Mouse (Mus musculus) left cerebral cortex, adult 9 months (tissue): ENCODE data around the gene Lamp1.

Experiments used
- DNase-seq, 2 experiments: peaks; one replicate each; pipeline ENCODE4 v3.0.0; 2022; ENCODE audit warnings: low spot score in 2 of 2

Gene Lamp1

DNA sequence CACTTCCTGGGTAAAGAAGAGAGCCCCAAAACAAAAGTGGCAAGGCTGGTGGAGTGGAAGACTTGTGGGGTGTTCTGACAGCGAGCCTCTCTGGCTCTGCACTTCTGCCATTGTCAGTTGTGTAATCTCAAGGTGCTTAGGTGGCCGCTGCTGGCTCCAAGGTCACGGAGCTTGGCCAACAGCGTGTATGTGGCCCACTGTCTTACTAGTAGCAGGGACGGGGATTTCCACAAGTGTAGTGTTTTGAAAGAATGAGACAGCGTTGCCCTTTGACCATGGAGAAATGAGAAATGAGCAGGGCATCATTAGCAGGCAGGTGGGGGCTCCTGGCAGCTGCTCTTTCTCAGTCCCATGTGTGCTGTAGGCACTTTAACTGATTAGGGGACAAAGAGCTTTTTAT is 3.1 kb downstream of the Lamp1 start:
- DNase-seq: no peak

GRCm38 (mm10) chr8:13163563-13163962 is 4.6 kb downstream of the Lamp1 start:
- no peak for DNase-seq

GRCm38 (mm10) chr8:13164361-13164760 is 5.4 kb downstream of the Lamp1 start:
- DNase-seq: no peak

GRCm38 (mm10) chr8:13170510-13170909 is 11.5 kb downstream of the Lamp1 start:
- DNase-seq: no peak

GRCm38 (mm10) chr8:13174305-13174704 is 15.3 kb downstream of the Lamp1 start:
- DNase-seq: no peak

DNA sequence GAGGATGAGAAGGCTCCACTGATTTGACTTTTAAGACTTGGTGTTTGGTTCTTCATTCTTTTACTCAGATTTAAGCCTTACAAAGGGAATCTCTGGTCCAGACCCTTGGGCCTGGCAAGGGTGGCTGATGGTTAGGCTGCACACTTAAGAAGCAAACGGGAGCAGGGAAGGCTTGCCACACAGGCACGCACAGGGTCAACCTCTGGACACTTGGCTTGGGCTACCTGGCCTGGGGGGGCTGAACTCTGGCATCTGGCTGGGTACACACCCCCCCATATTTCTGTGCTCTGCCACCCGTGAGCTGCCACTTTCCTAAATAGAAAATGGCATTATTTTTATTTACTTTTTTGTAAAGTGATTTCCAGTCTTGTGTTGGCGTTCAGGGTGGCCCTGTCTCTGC is 15.8 kb downstream of the Lamp1 start:
- no peak for DNase-seq

- DNase-seq: no peak
Observed at GRCm38 (mm10) chr8:13175650-13176049, 16.7 kb downstream of the Lamp1 start.

- no peak for DNase-seq
Observed at GRCm38 (mm10) chr8:13177173-13177852, 18.4 kb downstream of the Lamp1 start.

GRCm38 (mm10) chr8:13178137-13178536 is 19.2 kb downstream of the Lamp1 start:
- no peak for DNase-seq

- no peak for DNase-seq
Observed at GRCm38 (mm10) chr8:13179482-13179881, 20.5 kb downstream of the Lamp1 start.

DNA sequence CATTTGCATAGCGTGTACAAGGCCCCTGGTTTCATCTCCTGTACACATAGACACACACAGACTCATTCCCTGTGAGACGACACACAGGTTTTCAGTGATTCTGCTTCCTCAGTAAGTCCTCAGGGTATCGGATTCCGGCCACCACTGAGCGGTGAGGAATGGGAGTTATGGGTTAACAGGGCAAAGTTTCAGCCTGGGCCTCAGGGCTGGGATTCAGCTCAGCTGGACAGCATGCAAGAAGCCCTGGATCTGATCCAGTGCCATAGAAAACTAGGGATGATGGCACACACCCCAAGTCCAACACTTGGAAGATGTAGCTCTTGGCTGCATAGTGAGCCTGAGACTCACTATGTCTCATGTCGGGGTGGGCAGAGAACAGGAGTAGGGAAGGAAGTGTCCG is 21.0 kb downstream of the Lamp1 start:
- DNase-seq: no peak

- no peak for DNase-seq
Observed at GRCm38 (mm10) chr8:13180408-13180807, 21.4 kb downstream of the Lamp1 start.

DNA sequence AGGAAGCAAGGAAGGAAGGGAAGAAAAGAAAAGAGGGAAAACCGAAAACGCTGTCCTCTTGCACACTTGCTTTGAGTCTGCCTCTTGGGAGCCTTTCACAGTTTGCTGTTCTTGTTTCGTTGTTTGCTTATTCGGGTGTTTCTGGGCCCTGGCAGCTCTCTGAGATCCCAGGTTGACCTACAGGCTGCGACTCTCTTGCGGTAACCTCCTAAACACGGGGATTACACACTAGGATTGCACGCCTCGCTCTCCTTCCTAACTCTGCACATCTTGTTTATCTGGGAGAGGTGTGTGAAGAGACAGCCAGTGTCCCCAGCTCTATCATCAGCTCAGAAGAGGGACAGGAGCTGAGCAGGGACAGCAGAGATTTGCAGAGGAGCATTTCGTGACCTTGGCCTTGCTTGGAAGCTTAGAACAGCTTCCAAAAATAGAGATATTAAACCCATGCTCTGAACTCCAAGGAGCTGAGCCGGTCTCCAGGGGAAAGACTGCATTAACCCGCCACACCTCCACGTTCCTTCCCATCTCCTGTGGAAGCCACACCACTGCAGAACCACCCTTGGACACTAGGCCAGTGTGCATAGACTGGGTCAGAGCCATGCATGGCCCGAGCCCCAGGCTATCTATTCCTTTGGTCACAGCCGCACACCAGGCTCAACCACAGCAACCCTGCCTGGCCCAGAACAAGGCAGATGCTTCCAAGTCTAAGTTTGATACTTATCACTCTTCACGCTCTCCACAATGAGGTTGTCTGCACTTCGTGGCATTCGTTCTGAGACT is 22.1 kb downstream of the Lamp1 start:
- DNase-seq: no peak

GRCm38 (mm10) chr8:13181691-13181976 is 22.7 kb downstream of the Lamp1 start:
- no peak for DNase-seq

DNA sequence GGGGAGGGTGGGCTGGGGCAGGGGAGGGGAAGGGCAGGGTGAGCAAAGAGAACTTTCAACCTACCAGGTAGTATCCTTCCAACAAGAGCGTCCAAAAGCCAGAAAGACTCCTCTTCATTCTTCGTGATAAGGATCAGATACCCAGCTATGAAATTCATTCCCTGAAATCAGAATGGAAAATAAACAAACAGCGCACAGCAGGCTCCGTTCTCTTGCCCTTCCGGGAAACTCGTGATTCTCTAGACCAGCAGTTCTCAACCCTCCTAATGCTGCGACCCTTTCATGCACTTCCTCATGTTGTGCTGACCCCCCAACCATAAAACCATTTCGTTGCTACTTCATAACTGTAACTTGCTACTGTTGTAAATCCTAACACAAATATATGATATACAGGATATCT is 27.9 kb downstream of the Lamp1 start:
- no peak for DNase-seq

DNA sequence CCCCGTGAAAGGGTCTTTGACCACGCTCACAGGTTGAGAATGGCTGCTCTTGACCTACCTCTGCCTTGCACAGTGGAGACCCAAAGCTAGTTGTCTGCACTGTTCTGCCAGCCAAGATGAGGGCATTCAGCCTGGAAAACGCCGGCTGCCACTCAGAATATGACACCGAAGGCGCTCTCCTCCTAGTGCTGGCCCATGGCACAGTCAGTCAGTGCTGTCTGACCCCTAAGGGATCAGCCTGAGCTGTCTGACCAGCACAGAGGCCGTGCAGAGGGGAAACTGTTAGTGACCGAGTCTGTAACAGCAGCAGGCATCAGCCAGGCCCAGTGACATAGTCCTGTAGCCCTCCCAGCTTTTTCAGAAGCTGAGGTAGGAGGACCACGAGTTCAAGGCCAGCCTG is 28.3 kb downstream of the Lamp1 start:
- DNase-seq: no peak

DNA sequence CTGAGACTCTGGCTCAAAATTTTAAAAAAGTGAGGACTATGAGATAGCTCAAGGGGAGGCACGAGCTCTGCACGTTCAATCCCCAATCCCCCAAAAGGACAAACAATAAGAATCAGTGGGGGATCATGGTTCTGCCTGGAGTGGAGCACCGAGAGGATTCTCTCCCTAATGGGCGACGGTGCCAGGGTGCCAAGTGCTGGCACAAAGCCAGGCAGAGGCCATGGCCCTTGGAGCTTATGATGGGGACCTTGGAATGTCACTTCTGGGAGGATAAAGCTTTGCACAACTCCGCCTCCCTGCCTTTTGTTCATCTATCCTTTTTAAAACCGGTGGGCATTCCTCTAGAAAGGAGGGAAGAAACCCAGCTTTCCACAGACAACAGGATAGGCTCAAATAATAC is 28.7 kb downstream of the Lamp1 start:
- no peak for DNase-seq

GRCm38 (mm10) chr8:13188052-13188555 is 29.1 kb downstream of the Lamp1 start:
- DNase-seq: no peak

DNA sequence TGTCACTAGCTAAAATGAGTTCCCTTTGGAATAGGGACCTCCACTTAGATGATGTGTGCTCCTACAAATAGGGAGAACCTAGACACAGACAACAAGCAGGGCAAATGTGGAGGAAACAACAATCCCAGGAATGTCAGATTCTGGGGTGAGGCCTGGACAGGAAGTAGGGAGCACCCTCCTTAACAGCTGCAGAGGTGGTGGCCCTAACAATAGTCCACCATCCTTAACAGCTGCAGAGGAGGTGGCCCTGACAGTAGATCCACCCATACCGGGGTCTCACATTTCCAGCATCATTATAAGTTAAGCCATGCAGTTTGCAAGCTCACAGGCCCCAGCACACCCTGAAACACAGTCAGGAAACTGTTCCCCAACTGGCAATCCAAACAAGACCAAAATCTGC is 29.9 kb downstream of the Lamp1 start:
- DNase-seq: no peak

- DNase-seq: no peak
Observed at GRCm38 (mm10) chr8:13190235-13190634, 31.3 kb downstream of the Lamp1 start.

DNA sequence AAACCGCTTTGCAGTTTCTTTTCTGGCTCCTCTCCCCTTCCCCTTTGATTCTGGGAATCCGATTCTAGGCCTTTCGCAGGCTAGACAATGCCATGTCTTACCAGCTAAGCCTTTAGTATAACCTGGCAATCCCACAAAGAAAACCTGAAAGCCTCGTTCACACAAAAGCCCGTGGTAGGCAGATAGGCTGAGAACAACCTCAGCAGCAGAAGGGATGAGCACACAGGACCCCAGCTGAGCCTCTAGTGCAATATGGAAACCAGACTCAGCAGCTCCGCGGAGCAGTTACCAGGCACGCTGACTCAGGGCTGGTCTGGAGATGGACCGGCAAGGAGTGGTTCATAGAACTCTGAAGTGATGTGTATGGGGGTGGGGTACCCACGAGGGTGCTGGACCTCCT is 35.9 kb downstream of the Lamp1 start:
- no peak for DNase-seq

- DNase-seq: no peak
Observed at GRCm38 (mm10) chr8:13197493-13197892, 38.5 kb downstream of the Lamp1 start.

GRCm38 (mm10) chr8:13199385-13200061 is 40.6 kb downstream of the Lamp1 start:
- no peak for DNase-seq
